Mouse (Mus musculus) embryonic facial prominence, embryonic 15.5 days (tissue): Measurements from ENCODE around the gene Mta2. TPM values are rescaled to one million over a fixed set of nuclear protein-coding genes. Genes with fewer than 3 reads are reported as not detected.

Experiments used
- ATAC-seq: fragments of 200-750 bp; cut with Nextera tagmentation; 2 replicates; pipeline ENCODE4 v1.8.0; 2017; ENCODE audit warnings: low read depth, moderate TSS enrichment; ENCODE audit not compliant: insufficient number of reproducible peaks, low FRiP score, low TSS enrichment
- H3K27ac ChIP-seq: fragments of 300-500 bp; sonication (generic); replicated peaks from 2 replicates; pipeline ENCODE4 v1.5.1; 2015; ENCODE audit warnings: mild to moderate bottlenecking, inconsistent platforms
- H3K27me3 ChIP-seq: fragments of 300-500 bp; sonication (generic); 2 replicates; pipeline ENCODE4 v1.6.1; 2015; ENCODE audit warnings: inconsistent platforms
- H3K36me3 ChIP-seq: fragments of 300-500 bp; sonication (generic); 2 replicates; pipeline ENCODE4 v1.6.1; 2015; ENCODE audit warnings: mild to moderate bottlenecking, inconsistent platforms
- H3K4me1 ChIP-seq: fragments of 300-500 bp; sonication (generic); 2 replicates; pipeline ENCODE4 v1.6.1; 2015; ENCODE audit warnings: inconsistent platforms
- H3K4me2 ChIP-seq: fragments of 300-500 bp; sonication (generic); replicated peaks from 2 replicates; pipeline ENCODE4 v1.6.1; 2015; ENCODE audit warnings: mild to moderate bottlenecking, inconsistent platforms
- H3K4me3 ChIP-seq: fragments of 300-500 bp; sonication (generic); replicated peaks from 2 replicates; pipeline ENCODE4 v1.5.1; 2015; ENCODE audit warnings: mild to moderate bottlenecking, inconsistent platforms
- H3K9ac ChIP-seq: fragments of 300-500 bp; sonication (generic); 2 replicates; pipeline ENCODE4 v1.6.1; 2015; ENCODE audit warnings: inconsistent platforms
- H3K9me3 ChIP-seq: fragments of 300-500 bp; sonication (generic); replicated peaks from 2 replicates; pipeline ENCODE4 v1.6.1; 2016; ENCODE audit warnings: inconsistent platforms
- WGBS: fragments of 180-500 bp; shearing (Covaris S2); methylation state at CpG from one replicate; pipeline ENCODE4 v1.1.7; 2015; 5-methylcytosine and 5-hydroxymethylcytosine counted together
- polyA plus RNA-seq: library from polyadenylated mRNA; unstranded; fragments of >200 nt; fragmentation: Nextera tagmentation; extraction: Ambion mirVana; gene quantifications from 2 replicates; pipeline ENCODE4 v1.2.1, GENCODE M21; 2015

The Mta2 gene
- polyA plus RNA-seq, 1 experiment from 2014 or later = 155 TPM

DNA sequence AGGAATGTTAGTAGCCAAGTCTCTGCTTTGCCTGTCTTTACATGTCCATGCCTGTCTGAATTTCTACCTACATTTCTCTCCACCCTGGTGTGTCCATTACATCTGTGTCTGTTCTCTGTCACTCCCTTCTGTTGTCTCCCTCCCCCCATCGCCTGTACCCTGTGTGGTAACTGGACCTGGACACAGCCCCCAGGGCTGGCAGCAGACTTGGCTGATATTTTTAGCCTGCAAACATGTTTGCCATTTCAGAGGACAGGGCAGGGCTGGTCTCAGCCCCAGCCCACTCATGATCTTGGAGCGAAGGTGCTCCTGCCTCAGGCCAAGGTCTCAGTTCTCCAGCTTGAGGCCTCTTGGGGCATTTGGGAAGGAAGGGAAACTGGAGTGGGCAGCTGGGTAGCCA lies 46.1 kb downstream of the Mta2 start:
- Histone ChIP-seq H3K27ac (peak overlapping the region; percentile 97), H3K27me3 (no peaks in the 10 kb centered on the region), H3K4me1 (peaks cover 68% of the 10 kb centered on the region), H3K9me3 (no peaks in the 10 kb centered on the region), H3K4me2 (peak overlapping the region; percentile 73; the same call in 1 of the 2 replicates), H3K4me3 (peak overlapping the region; percentile 71; the same call in 1 of the 2 replicates), H3K36me3 (no peaks in the 10 kb centered on the region), H3K9ac (no peak overlapping the region)
- no peak for ATAC-seq
- WGBS = 22% methylated on average over 2 of the region's 2 CpGs

DNA sequence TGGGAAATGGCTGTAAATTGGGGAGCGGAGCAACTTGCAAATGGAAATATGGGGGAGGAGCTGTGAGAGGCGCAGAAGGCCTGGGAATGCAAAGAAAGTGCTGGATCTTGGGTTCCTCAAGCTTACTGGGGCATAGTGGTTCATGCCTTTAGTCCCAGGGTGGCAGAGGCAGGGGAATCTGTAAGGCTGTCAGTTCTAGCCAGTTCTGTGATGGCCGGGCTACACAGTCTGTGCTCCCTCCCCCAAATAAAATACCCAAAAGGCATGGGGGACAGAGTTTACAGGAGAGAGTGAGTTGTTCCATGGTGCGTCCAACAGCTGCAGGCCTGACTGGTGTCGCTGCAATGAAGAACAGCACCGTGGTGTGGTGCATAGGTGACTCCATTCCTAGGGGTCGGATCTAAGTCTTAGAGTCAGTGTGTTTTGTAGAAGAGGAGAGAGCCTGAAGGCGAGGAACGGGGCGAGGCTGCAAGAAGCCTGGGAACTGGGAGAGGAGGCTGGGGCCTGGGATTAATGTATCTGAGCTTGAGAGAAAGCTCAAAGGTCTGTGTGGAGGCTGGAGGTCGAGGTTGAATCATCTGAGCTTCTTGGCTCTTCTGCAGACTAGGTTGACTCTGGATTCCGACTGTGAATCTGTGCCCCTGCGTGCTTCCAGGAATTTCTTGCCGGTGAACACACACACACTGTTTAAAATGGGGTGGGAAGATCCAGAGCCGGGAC lies 46.8 kb downstream of the Mta2 start:
- H3K4me1 ChIP-seq = peaks cover 68% of the 10 kb centered on the region
- 8% methylated on average over 15 of the region's 15 CpGs for WGBS

DNA sequence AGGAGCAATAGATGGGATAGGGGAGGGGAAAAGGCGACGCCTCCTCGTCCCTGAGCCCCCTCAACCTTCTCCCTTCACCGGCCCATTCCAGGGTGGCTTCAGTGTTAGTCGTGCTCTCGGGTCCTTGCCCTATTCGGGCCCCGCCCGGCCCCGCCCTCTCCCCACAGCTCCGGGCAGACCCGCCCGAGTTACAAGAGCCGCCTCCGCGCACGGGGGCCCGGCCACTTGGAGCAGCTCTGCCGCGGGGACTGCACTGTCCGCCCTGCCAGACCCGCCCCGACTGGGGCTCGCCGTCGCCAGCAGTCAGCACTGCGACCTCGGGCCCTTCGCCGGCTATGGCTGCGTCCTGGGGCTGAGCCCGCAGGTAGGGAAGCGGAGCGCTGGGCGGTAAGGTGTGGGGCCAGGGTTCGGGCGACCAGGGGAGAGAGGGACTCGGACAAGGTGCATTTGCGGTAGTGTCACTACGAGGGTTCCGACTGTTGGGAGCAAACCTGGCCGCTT lies 47.4 kb downstream of the Mta2 start, which contains the start of gene Ahnak:
Gene Ahnak (plus strand): TSS at position 219 of the 501 bp plus-strand sequence.
- Histone ChIP-seq H3K9me3 (no peaks in the 10 kb centered on the region), H3K4me1 (peaks cover 68% of the 10 kb centered on the region), H3K9ac (peak within 1 kb of the TSS; percentile 73), H3K27me3 (no peaks in the 10 kb centered on the region), H3K27ac (peak within 1 kb of the TSS; percentile 97), H3K4me3 (peak within 1 kb of the TSS; percentile 71), H3K4me2 (peak within 1 kb of the TSS; percentile 73), H3K36me3 (no peaks in the 10 kb centered on the region)
- peak; percentile 68 for ATAC-seq
- WGBS = under 1% methylated on average over 42 of the region's 42 CpGs

More for the DNA sequence above, 46.8 kb downstream of the Mta2 start:
- Histone ChIP-seq H3K27ac (peak overlapping the region; percentile 97), H3K9ac (peak overlapping the region; percentile 73; the same call in 1 of the 2 replicates), H3K27me3 (no peaks in the 10 kb centered on the region), H3K4me2 (peak overlapping the region; percentile 73), H3K36me3 (no peaks in the 10 kb centered on the region), H3K9me3 (no peaks in the 10 kb centered on the region), H3K4me3 (peak overlapping the region; percentile 71)
- no peak for ATAC-seq

DNA sequence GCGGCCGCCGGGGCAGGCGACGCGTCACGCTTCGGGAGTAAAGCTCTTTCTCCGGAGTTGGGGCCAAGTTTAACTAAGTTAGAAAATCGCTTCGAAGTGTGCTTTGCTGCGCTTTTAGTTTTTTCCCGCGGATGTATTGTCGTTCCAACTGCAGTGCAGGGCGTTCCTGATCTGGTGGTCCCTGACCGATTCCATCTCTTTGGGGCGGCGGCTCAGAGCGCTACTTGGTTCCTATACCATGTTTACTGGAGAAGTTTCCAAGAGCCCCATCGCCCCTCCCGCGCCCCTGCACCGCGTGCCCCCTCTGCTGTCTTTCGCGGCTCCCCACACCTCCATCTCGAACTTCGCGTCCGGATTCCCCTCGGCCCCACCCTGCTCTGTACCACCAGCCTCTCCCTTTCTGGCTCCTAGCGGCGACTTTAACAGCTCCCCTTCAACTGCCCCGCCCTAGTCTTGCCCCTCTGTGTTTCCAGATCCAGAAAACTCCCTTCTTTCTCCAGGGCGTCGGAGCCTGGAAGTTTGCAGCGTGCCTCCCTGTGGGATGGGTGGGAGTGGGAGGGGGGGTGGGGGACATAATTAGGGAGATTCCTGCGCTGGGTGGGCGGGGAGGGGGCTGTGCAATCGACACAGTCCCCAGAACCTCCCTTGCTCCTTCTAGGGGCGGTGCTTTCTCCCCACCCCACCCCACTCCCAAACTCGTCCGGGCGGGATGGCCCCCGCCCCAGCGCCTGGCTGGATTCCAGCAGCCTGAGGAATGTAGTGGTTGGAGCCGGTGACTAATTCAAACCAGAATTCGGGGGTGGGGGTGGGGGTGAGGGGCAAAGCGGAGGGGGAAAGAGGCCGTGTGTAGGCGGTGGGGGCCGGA lies 48.1 kb downstream of the Mta2 start:
- peak; percentile 89 for ATAC-seq
- no peaks in the 10 kb centered on the region for H3K27me3 ChIP-seq
- H3K36me3 ChIP-seq = no peaks in the 10 kb centered on the region
- peak overlapping the region; percentile 71 for H3K4me3 ChIP-seq
- H3K9ac ChIP-seq = peak overlapping the region; percentile 73
- peaks cover 68% of the 10 kb centered on the region for H3K4me1 ChIP-seq
- H3K4me2 ChIP-seq = peak overlapping the region; percentile 73
- H3K27ac ChIP-seq = peak overlapping the region; percentile 97
- H3K9me3 ChIP-seq = no peaks in the 10 kb centered on the region
- under 1% methylated on average over 53 of the region's 53 CpGs for WGBS

DNA sequence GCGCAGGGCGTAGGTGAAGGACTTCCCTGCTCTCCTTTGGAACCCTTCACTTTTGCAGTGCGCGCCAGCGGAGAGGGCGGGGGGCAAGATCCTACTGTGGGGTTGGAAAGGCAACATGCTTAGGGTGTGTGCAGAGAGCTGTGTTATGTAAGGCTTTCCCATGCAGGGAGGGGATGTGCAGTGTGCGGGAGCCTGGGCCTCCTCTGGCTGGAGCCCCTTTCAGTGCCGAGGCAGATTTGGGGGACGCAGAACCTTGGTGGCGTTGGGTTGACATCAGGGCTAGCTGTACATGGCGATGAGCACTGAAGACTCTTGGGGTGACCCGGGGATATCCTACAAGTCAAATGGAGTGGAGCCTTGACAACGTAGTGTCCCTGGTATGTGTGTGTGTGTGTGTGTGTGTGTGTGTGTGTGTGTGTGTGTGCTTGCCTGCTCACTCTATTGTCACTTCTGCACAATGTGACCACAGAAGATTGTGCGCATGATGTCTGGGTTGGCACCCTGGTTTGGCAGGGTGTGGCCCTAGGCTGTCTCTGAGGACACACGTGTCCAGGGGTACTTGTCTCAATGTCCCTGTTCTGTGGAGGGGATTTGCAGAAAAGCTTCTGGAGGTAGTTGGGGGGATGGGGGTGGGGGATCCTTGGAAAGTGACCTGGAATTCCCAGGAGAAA lies 48.9 kb downstream of the Mta2 start:
- H3K36me3 ChIP-seq = no peaks in the 10 kb centered on the region
- WGBS = 3% methylated on average over 15 of the region's 15 CpGs
- no peaks in the 10 kb centered on the region for H3K27me3 ChIP-seq
- peak; percentile 71 for ATAC-seq
- H3K4me1 ChIP-seq = peaks cover 68% of the 10 kb centered on the region
- peak overlapping the region; percentile 71 for H3K4me3 ChIP-seq
- H3K4me2 ChIP-seq = peak overlapping the region; percentile 73
- H3K9me3 ChIP-seq = no peaks in the 10 kb centered on the region
- H3K27ac ChIP-seq = peak overlapping the region; percentile 97
- H3K9ac ChIP-seq = peak overlapping the region; percentile 73

DNA sequence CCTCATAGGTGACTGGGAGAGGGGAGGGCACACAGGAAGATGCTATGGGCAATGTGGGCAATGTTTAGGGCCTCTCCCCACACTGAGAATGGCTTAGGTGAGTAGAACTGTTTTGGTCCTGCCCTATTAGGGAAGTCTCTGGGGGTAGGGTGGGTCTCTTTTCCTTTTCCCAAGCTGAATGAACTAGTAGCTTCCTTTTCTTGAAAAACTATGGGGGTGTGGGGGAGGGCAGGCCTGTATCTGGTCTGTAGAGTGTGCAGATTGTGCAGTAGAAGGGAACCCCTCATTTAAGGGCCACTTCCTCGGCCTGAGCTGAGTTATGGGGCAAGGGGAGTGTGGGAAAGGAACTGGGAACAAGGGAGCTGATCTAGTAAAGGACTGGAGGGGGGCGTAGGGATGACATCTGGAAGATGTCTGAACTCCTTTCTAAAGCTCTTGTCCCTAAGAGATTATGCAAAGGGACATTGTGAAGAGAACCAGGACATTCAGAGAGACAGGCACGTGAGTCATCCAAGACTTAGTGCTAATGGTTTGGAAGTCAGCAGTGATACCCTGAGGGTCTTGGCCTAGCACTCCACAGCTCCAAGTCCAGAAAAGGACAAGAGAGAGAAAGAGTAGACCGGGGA lies 49.7 kb downstream of the Mta2 start:
- Histone ChIP-seq H3K9me3 (no peaks in the 10 kb centered on the region), H3K4me2 (peak overlapping the region; percentile 73), H3K4me3 (peak overlapping the region; percentile 71), H3K36me3 (no peaks in the 10 kb centered on the region), H3K27ac (peak overlapping the region; percentile 97), H3K4me1 (peaks cover 75% of the 10 kb centered on the region), H3K27me3 (no peaks in the 10 kb centered on the region), H3K9ac (peak overlapping the region; percentile 73)
- WGBS = 28% methylated on average over 4 of the region's 4 CpGs
- no peak for ATAC-seq

DNA sequence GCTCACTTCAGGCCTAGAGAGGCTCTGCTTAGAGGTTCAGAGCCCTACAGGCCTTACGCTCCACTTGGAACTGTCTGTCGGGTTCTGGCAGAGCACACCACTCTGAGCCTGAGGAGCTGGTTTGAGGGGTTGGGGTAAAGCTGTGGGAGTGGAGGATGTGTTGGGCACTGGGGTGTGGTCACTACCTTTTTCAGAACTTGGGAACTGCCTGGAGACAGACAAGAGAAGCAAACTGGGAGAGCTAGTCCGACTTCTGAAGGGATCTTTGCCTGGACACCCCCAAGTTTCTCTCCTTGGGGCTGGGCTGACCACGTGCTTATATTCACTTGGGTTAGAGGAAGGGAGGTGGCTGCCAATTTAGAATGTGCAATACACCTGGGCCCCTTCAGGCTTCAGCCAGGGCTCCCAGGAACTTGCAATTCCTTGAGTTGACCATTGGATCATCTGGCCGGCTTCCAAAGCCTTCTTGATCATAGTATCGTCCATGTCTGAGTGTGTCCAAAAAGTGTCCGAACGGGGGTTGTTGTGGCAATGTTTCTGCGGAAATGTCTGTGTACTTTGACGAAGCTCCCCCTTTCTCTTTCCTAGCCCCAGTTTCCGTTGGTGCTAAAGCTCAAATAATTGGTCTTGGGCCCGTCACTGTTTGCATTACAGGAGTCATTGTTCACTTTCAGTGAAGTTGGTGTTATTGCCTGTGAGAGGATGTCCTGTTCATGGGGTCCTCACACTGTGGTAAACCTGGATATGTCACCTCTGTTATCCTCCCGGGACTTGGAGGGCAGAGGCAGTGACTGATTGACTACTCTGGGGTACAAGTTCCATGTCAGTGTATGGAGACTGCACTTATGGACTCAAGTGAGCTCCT lies 50.4 kb downstream of the Mta2 start:
- H3K9me3 ChIP-seq = no peaks in the 10 kb centered on the region
- peak overlapping the region; percentile 73; the same call in 1 of the 2 replicates for H3K9ac ChIP-seq
- H3K36me3 ChIP-seq = no peaks in the 10 kb centered on the region
- H3K27me3 ChIP-seq = no peaks in the 10 kb centered on the region
- no peak for ATAC-seq
- peak overlapping the region; percentile 97 for H3K27ac ChIP-seq
- H3K4me2 ChIP-seq = peak overlapping the region; percentile 73
- 55% methylated on average over 13 of the region's 13 CpGs for WGBS
- peak overlapping the region; percentile 71 for H3K4me3 ChIP-seq
- H3K4me1 ChIP-seq = peaks cover 82% of the 10 kb centered on the region

DNA sequence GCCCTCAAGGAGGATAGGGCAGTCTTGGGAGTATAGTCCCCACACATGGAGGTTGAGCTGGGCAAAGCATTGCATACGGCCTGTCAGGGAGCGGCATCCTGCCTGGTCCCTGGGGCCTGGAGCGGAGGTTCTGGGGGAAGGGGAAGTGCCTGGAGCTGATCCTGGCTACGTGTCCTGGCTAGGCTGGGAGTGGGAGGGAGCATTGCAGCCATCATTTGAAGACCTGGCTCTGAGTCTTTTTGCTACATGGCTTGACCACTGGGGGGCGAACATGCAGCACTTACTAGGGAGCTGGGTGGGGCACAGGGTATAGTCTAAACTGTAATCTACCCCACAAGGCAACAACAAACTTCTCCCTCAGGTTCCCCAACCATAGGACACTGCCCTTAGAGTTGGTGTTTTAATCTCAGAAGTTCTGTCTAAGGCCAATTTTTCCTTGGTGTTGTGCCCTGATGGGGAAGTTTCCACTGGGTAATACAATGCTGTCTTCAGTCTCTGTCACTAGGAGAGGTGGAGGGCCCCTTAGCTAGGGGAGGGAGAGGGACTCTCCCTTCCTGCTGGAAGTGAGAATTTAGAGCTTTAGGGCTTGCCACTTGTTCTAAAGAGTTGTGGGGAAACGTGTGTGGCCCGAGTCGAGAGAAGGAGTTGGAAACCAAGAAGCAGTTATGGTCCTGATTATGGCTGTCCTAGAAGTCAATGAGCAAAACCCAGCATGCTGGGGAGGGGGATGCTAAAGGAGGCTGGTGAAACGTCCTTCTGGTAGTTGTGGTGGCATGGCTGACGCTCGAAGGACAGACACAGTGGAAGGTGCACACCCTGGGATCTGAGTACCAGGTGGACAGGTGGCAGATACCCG lies 51.3 kb downstream of the Mta2 start:
- peak overlapping the region; percentile 73 for H3K4me2 ChIP-seq
- H3K27ac ChIP-seq = peak overlapping the region; percentile 97
- 26% methylated on average over 12 of the region's 12 CpGs for WGBS
- H3K4me3 ChIP-seq = peak overlapping the region; percentile 71
- no peaks in the 10 kb centered on the region for H3K36me3 ChIP-seq
- peaks cover 82% of the 10 kb centered on the region for H3K4me1 ChIP-seq
- H3K27me3 ChIP-seq = no peaks in the 10 kb centered on the region
- no peak for ATAC-seq
- no peaks in the 10 kb centered on the region for H3K9me3 ChIP-seq
- peak overlapping the region; percentile 73; the same call in 1 of the 2 replicates for H3K9ac ChIP-seq

DNA sequence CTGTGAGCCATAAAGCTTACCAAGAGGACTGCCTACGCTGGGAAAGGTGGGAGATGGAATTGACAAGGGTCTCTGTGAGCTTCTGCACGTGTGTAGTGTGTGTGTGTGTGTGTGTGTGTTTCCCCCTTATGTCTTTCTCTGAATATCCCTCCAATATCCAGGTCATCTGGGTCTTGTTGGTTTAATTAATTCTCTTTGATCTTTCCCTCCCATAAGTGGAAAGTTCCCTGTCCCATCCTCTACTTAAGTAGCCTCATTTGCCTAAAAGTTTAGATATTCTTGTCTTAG lies 51.9 kb downstream of the Mta2 start:
- Histone ChIP-seq H3K36me3 (no peaks in the 10 kb centered on the region), H3K9ac (no peak overlapping the region), H3K27me3 (no peaks in the 10 kb centered on the region), H3K27ac (peak overlapping the region; percentile 97), H3K4me3 (peak overlapping the region; percentile 71; the same call in 1 of the 2 replicates), H3K4me2 (peak overlapping the region; percentile 73), H3K9me3 (no peaks in the 10 kb centered on the region), H3K4me1 (peaks cover 82% of the 10 kb centered on the region)
- WGBS = 60% methylated on average over 2 of the region's 2 CpGs
- no peak for ATAC-seq
